ENCODE assay signal across 9 mouse cellular contexts in genomic region chr11:21997561-21998140, GRCm38 (mm10). TPM values are rescaled to one million over a fixed set of nuclear protein-coding genes. Genes with fewer than 3 reads are reported as not detected.
DNase-seq lines count a peak whose midpoint lies in the region; ATAC-seq and TF ChIP-seq lines count a peak whose summit lies in the region.
"Had no signal": no experiment of that assay in that cellular context is flagged by ENCODE, and none has a peak within 500 bp of the region (broad histone marks: within the 10 kb centered on the region; RNA-seq: fewer than 3 reads in every experiment).

No protein-coding gene starts in this region.

- H3K9ac ChIP-seq in kidney, postnatal 0 days (ENCODE audit: low read depth, low read length): no peak overlapping the region
- H3K9ac ChIP-seq in embryonic facial prominence, embryonic 12.5 days: no peak overlapping the region
- peak overlapping the region; percentile 56 for H3K9ac ChIP-seq in forebrain, embryonic 16.5 days (replicated peaks; ENCODE audit: low read depth, low read length)
- no peak overlapping the region for H3K9ac ChIP-seq in liver, postnatal 0 days (replicated peaks)

- H3K4me2 ChIP-seq in kidney, postnatal 0 days (ENCODE audit: low read length): no peak overlapping the region
- peak overlapping the region; percentile 24 for H3K4me2 ChIP-seq in embryonic facial prominence, embryonic 12.5 days (replicated peaks)
- peak overlapping the region; percentile 68 for H3K4me2 ChIP-seq in forebrain, embryonic 16.5 days (ENCODE audit: low read length)
- 0 out of 2 replicates have a peak overlapping the region, but pooled peaks have one; percentile 6 for H3K4me2 ChIP-seq in liver, postnatal 0 days (ENCODE audit: low read depth, low read length)

- ATAC-seq in kidney, postnatal 0 days (replicated peaks; ENCODE audit: low FRiP score, low read depth): no peak
- ATAC-seq in embryonic facial prominence, embryonic 12.5 days (ENCODE audit: insufficient number of reproducible peaks, insufficient read depth, low FRiP score, low TSS enrichment): no peak
- no peak for ATAC-seq in forebrain, embryonic 16.5 days
- no peak for ATAC-seq in liver, postnatal 0 days
- ATAC-seq in monocyte, adult 5-6 weeks (replicated peaks; ENCODE audit: insufficient number of reproducible peaks, low FRiP score, low TSS enrichment, poor library complexity, severe bottlenecking): no peak
- ATAC-seq in activated CD4-positive, CD25-positive, alpha-beta regulatory T cell, adult 4 months: no peak

- DNase-seq in kidney, postnatal 0 days (ENCODE audit: low spot score): peak; percentile 19
- no peak for DNase-seq in kidney, postnatal 10 days
- DNase-seq in liver, postnatal 0 days: no peak

- no peak for TF ChIP-seq EP300 in liver, postnatal 0 days (IDR thresholded peaks at IDR 0.05; ENCODE audit: low read depth)

- H3K4me1 ChIP-seq in kidney, postnatal 0 days (replicated peaks; ENCODE audit: insufficient read depth, low read length): peaks cover 25% of the 10 kb centered on the region; the same call in 1 of the 2 replicates
- H3K4me1 ChIP-seq in embryonic facial prominence, embryonic 12.5 days: peaks cover 25% of the 10 kb centered on the region
- peaks cover 43% of the 10 kb centered on the region for H3K4me1 ChIP-seq in forebrain, embryonic 16.5 days (replicated peaks; ENCODE audit: control insufficient read depth, insufficient read depth, low read length)
- H3K4me1 ChIP-seq in liver, postnatal 0 days (ENCODE audit: insufficient read depth): peaks cover 17% of the 10 kb centered on the region

- no peak for TF ChIP-seq CTCF in kidney, postnatal 0 days (IDR thresholded peaks at IDR 0.05; ENCODE audit: low read depth)
- no peak for TF ChIP-seq CTCF in liver, postnatal 0 days (IDR thresholded peaks at IDR 0.05; ENCODE audit: low read depth)

- H3K36me3 ChIP-seq in kidney, postnatal 0 days (ENCODE audit: insufficient read depth, low read length): no peaks in the 10 kb centered on the region
- H3K36me3 ChIP-seq in embryonic facial prominence, embryonic 12.5 days: no peaks in the 10 kb centered on the region
- H3K36me3 ChIP-seq in forebrain, embryonic 16.5 days (ENCODE audit: control insufficient read depth, insufficient read depth): no peaks in the 10 kb centered on the region
- H3K36me3 ChIP-seq in liver, postnatal 0 days (replicated peaks; ENCODE audit: insufficient read depth, low read length): no peaks in the 10 kb centered on the region

- peaks cover 88% of the 10 kb centered on the region for H3K27me3 ChIP-seq in kidney, postnatal 0 days (ENCODE audit: insufficient read depth, low read length)
- peaks cover 75% of the 10 kb centered on the region for H3K27me3 ChIP-seq in embryonic facial prominence, embryonic 12.5 days
- H3K27me3 ChIP-seq in forebrain, embryonic 16.5 days (replicated peaks; ENCODE audit: control insufficient read depth, insufficient read depth, low read length): peaks cover 14% of the 10 kb centered on the region
- H3K27me3 ChIP-seq in liver, postnatal 0 days (ENCODE audit: insufficient read depth, low read length): peaks cover 100% of the 10 kb centered on the region

- no peak overlapping the region for H3K4me3 ChIP-seq in kidney, postnatal 0 days (replicated peaks; ENCODE audit: low read depth, low read length)
- peak overlapping the region; percentile 30; the same call in 1 of the 2 replicates for H3K4me3 ChIP-seq in embryonic facial prominence, embryonic 12.5 days
- H3K4me3 ChIP-seq in forebrain, embryonic 16.5 days (replicated peaks; ENCODE audit: low read length): peak overlapping the region; percentile 59
- H3K4me3 ChIP-seq in liver, postnatal 0 days (ENCODE audit: low read depth, low read length): no peak overlapping the region
- H3K4me3 ChIP-seq: myocyte had no signal

- no peak overlapping the region for H3K27ac ChIP-seq in kidney, postnatal 0 days
- no peak overlapping the region for H3K27ac ChIP-seq in embryonic facial prominence, embryonic 12.5 days
- peak overlapping the region; percentile 7; the same call in 1 of the 2 replicates for H3K27ac ChIP-seq in forebrain, embryonic 16.5 days (ENCODE audit: low read length)
- H3K27ac ChIP-seq in liver, postnatal 0 days (ENCODE audit: low read depth): no peak overlapping the region

- no peaks in the 10 kb centered on the region for H3K9me3 ChIP-seq in kidney, postnatal 0 days (replicated peaks; ENCODE audit: low read length)
- H3K9me3 ChIP-seq in embryonic facial prominence, embryonic 12.5 days: no peaks in the 10 kb centered on the region
- H3K9me3 ChIP-seq in forebrain, embryonic 16.5 days (ENCODE audit: control insufficient read depth, low read length): no peaks in the 10 kb centered on the region
- no peaks in the 10 kb centered on the region for H3K9me3 ChIP-seq in liver, postnatal 0 days (ENCODE audit: low read length)

- 2% methylated on average over 20 of the region's 20 CpGs for WGBS in kidney, postnatal 0 days
- 2% methylated on average over 20 of the region's 20 CpGs for WGBS in embryonic facial prominence, embryonic 12.5 days
- 6% methylated on average over 20 of the region's 20 CpGs for WGBS in forebrain, embryonic 16.5 days
- 3% methylated on average over 20 of the region's 20 CpGs for WGBS in liver, postnatal 0 days (ENCODE audit: insufficient replicate concordance)

RNA-seq across cellular contexts. Expression of gene Otx1, which starts 5.0 kb away (rescaled TPM):
- polyA plus RNA-seq in kidney, postnatal 0 days (2015; fragmentation: Nextera tagmentation; extraction: Ambion mirVana): not detected in 2 replicates
- 4.5 and 6.3 TPM in 2 replicates for polyA plus RNA-seq in embryonic facial prominence, embryonic 12.5 days (2016; fragmentation: Nextera tagmentation; extraction: Ambion mirVana)
- 9.3 and 9.5 TPM in 2 replicates for polyA plus RNA-seq in forebrain, embryonic 16.5 days (2015; fragmentation: Nextera tagmentation; extraction: Ambion mirVana)
- not detected in 2 replicates for polyA plus RNA-seq in liver, postnatal 0 days (2015; fragmentation: Nextera tagmentation; extraction: Ambion mirVana)
- total RNA-seq in monocyte, adult 5-6 weeks (2017): not detected in 3 replicates
- polyA plus RNA-seq in activated CD4-positive, CD25-positive, alpha-beta regulatory T cell, adult 4 months (2017; shearing (Covaris generic)): under 1 TPM in 1 of 2 experiments, not detected in 1; 0.27 TPM
- polyA plus RNA-seq: large intestine, adult 2 months had no signal

Comparison
In these comparisons a context has a peak if more than half of its experiments do, and no peak if none do; other contexts are left out.
1. H3K4me3 ChIP-seq: peak in embryonic facial prominence, embryonic 12.5 days (single experiment) and forebrain, embryonic 16.5 days (single experiment); none in kidney, postnatal 0 days (single experiment) and liver, postnatal 0 days (single experiment).